Mouse (Mus musculus): ENCODE data around the gene Fam217b. TPM values are rescaled to one million over a fixed set of nuclear protein-coding genes. Genes with fewer than 3 reads are reported as not detected.

Gene Fam217b
- total RNA-seq, 2 experiments from 2014 or later = 43.6 to 47.4 TPM

DNA sequence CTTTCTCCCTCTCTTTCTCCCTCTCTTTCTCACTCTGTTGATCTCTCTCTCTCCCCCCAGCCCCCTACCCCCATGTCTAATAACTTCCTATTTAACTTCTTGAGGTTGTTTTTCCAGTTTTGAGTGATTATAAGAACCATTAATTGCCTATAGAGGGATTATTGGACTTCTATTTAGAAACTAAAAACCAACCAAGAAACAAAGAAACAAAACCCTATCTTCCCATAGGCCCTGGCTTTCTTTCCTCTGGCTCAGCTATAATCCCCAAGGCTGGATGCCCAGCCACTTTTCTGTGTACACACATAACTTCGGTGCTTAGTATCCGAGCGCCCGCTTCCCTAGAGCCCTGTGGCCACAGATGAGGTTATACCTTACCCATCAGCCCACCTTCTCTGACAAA lies 15.9 kb downstream of the Fam217b start, which contains the start of gene Cdh26:
Gene Cdh26, plus strand, starts transcription at position 301 of the 400 bp plus-strand sequence.
- intact Hi-C loops (cut with DNase I) = loop anchor here (5.0 to 10.0 kb wide), 2 partner anchors 77 to 1445 kb away; no protein-coding TSS in a partner anchor
- no peak for DNase-seq (ENCODE audit: low spot score in 2 of 2)

- intact Hi-C loops (cut with DNase I) = loop anchor here (5.0 to 10.0 kb wide), 2 partner anchors 74 to 1441 kb away; no protein-coding TSS in a partner anchor
- DNase-seq (ENCODE audit: low spot score in 2 of 2) = no peak
Observed at GRCm38 (mm10) chr2:178433495-178433894, 19.2 kb downstream of the Fam217b start.

- intact Hi-C loops (cut with DNase I) = loop anchor here (5.0 to 10.0 kb wide), 2 partner anchors 73 to 1441 kb away; no protein-coding TSS in a partner anchor
- DNase-seq (ENCODE audit: low spot score in 2 of 2) = no peak
Observed at GRCm38 (mm10) chr2:178433903-178434302, 19.6 kb downstream of the Fam217b start.

- DNase-seq (ENCODE audit: low spot score in 2 of 2) = peak; percentile 32 to 39
- intact Hi-C loops (cut with DNase I) = loop anchor here (10.0 kb wide), 1 partner anchor 1437 kb away; no protein-coding TSS in a partner anchor
Observed at GRCm38 (mm10) chr2:178437311-178437710, 23.0 kb downstream of the Fam217b start.

DNA sequence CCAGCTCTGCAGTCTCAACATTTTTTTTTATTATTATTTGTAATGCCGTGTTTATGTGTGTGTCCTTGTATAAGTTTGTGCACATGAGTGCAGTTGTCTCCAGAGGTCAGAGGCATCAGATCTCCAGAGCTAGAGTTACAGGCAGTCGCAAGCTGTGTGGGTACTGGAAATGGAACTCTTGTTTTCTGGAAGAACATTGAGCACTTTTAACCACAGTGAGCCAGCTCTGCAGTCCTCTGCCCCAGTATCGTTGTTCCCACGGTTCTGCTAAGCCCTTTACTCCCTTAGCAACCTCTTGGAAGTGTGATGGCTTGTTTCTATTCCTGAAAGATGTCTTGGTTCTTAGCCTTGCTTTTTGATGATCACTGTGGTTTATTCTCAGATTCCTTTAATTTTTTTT lies 35.1 kb downstream of the Fam217b start:
- no peak for DNase-seq (ENCODE audit: low spot score in 2 of 2)
- intact Hi-C loops (cut with DNase I) = no loop called here

GRCm38 (mm10) chr2:178450236-178450635 lies 35.9 kb downstream of the Fam217b start:
- intact Hi-C loops (cut with DNase I) = no loop called here
- DNase-seq (ENCODE audit: low spot score in 2 of 2) = no peak

DNA sequence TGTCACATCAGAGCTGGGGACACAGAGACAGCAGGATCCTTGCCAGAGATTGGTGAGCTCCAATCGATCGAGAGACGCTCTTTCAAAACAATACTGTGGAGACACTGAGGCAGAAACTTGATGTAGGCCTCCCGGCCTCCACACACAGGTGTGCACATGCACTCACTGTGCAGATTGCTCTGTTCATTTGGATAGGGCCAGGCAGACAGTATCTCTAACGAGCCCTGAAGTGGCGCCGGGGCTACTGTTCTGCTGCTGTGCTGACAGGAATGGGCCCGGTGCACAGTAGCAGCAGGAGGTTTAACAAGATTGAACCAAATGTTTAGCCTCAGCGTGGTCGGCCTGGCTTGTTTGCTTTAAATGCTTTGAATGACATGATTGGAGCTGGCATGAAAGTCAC lies 36.6 kb downstream of the Fam217b start:
- DNase-seq (ENCODE audit: low spot score in 2 of 2) = no peak
- intact Hi-C loops (cut with DNase I) = no loop called here

DNA sequence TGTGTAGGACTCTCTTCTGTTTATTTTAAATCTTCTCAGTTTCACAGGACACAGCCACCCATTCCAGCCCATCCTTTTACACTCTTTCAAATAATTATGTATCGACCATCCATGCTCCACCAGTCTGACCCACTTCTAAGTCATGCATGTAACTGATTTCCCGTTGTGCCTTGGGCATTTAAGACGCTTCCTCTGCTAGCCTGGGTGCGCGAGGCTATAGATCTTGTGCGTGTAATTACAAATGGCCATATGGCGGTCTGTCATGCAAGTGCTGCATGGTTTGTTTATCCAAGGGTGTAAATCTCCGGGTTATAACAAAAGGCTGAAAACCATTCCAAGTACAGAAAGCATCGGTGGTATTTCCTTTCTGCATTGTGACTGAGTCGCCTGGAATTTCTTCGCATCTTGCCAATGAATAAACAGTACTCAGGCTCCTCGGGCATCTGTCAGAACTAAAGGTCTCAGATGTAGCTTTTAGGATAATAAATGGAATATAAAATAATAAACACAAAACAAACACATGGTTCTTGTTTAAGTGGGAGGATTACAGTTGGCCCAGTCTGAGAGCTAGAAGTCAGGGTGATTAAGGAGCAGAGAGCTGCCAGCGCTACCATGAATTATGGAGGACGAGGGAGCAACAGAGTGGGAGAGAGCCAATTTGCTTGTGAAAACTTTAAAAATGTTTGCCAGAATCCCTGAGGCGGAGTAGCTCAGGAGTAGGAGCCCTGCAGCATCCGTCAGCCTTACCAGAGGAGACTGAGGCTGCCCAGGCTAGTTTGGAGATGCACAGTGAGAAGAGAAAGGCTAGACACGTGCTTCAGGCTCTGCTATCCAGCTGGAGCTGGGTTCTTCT lies 40.6 kb downstream of the Fam217b start:
- intact Hi-C loops (cut with DNase I) = no loop called here

DNA sequence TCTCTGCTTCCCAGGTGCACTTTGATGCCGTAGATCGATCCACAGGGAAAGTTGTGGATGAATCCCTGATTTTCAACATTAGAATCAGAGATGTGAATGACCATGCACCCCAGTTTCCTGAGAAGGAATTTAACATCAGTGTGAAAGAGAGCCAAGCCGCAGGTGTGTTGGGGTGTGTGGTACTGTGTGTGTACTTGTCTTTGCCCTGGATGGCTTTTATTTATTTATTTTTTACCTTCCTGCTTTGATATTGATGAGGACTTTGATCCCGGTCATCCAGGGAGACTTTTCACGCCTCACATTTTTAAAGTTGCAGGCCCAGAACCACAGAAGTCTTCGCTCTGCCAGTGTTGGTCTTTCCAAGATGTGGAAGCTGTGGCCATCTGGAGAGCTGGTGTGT lies 43.1 kb downstream of the Fam217b start:
- intact Hi-C loops (cut with DNase I) = no loop called here
- DNase-seq (ENCODE audit: low spot score in 2 of 2) = no peak

More for the DNA sequence above, 40.6 kb downstream of the Fam217b start:
- DNase-seq (ENCODE audit: low spot score in 2 of 2) = no peak

GRCm38 (mm10) chr2:178460353-178460752 lies 46.0 kb downstream of the Fam217b start:
- intact Hi-C loops (cut with DNase I) = no loop called here
- no peak for DNase-seq (ENCODE audit: low spot score in 2 of 2)

DNA sequence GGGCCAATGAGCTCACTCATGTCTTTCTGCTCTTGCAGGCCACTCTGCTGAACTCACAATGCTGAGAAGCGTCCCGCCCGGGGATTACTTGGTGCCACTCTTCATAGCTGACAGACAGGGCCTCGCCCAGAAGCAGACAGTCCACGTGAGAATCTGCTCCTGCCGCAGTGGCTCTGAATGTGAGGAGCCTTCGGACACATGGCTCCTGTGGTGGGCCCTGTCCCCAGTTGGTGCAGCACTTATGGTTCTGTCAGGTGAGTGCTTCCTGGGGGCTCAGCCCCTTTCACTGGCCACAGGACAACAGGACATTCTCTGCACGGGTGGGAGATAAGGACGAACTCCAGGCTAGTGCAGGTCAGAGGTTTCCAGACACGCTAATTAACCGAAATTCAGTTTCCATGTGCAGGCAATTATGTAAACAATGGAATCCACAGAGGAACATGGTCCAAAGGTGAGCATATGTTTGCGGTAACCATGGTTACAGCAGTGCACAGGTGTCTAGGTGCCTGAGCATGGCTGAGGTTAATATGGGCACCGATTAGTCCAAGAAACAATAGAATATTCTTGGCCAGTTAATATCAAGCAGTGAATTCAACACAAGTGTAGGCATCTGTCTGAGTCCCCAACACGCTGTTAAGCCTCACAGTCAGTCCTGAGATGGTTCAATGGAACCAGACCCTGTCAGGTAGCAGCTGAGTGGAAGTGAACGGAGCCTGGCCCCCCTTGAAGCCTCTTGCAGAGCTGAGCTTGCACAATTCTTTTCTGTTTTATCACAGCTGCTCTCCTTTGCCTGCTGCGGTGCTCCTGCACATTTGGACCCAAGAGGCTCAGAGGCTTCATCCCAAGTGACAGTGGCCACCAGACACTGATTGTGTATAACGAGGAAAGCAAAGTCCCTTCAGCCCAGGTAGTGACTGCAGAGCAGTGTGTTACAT lies 57.5 kb downstream of the Fam217b start:
- DNase-seq (ENCODE audit: low spot score in 2 of 2) = no peak
- intact Hi-C loops (cut with DNase I) = no loop called here

GRCm38 (mm10) chr2:178473916-178474315 lies 59.6 kb downstream of the Fam217b start:
- intact Hi-C loops (cut with DNase I) = no loop called here
- peak in 1 of 2 experiments; percentile 69 for DNase-seq (ENCODE audit: low spot score in 2 of 2)

Other genes starting within 250 kb of the Fam217b start
- under 1 TPM; 0.55 TPM for gene Sycp2, start 6.8 kb upstream of the Fam217b start, total RNA-seq (2021)
- gene Ppp1r3d, start 52 bp upstream of the Fam217b start, total RNA-seq (2021) = 10 to 100 TPM in 1 of 2 experiments, 1 to 10 TPM in 1; 9.9 to 10.3 TPM
- gene Cdh26, start 16.0 kb downstream of the Fam217b start, total RNA-seq (2021) = under 1 TPM; 0.21 to 0.31 TPM

Measured in left cerebral cortex, postnatal 14 days (tissue).